Mouse (Mus musculus): ENCODE results near the gene Pdcd1lg2. TPM values are rescaled to one million over a fixed set of nuclear protein-coding genes. Genes with fewer than 3 reads are reported as not detected.
A peak's percentile ranks its signal among the peaks of the same experiment; 100 is the strongest.

Gene Pdcd1lg2
- polyA plus RNA-seq, 1 experiment = not detected

DNA sequence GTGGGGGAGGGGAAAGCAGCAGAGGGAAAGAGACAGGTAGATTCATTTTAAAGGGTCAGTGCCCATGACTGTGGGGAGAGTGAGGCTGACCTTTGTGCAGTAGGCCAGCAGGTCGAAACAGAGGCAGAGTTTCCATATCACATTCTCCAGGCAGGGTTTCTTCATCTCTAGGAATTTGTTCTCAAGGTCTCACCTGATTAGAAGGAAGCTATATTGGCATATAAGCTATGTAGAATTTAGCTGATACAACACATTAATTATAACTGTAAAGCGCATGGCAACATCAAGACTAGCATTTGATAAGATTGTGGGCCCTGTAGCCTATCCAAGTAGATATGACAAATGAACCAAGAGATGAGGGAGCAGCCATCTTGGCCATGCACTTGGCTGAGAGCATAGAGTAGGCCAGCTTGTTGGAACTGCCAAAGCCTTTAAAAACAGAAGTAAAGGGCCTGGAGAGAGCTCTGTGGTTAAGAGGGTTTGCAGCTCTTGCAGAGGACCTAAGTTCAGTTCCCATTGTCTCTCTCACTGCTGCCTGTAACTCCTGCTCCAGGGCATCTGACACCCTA, 59.1 kb downstream of the Pdcd1lg2 start:
- DNase-seq (ENCODE audit: low read depth) = no peak

GRCm38 (mm10) chr19:29470652-29471051, 59.9 kb downstream of the Pdcd1lg2 start:
- no peak for DNase-seq (ENCODE audit: low read depth)

DNA sequence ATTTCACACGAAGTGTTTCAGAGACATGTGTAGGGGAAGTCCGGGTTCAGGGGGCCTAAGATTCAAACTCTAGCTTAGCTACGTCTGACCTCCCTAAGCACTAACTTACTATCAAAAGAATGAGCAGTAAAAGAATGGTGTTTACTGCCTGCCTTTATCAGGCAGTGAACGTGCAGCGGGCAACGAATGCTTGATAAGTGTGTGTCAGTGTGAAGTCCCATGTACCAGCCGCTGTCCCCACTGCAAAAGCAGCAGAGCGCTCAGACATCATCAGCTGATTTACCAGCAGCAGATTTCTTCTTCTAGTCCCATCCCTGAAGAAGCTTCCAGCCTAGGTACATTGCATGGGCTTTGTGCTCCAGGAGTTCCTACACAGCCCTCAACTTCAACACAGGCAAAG, 61.7 kb downstream of the Pdcd1lg2 start:
- DNase-seq (ENCODE audit: low read depth) = no peak

DNA sequence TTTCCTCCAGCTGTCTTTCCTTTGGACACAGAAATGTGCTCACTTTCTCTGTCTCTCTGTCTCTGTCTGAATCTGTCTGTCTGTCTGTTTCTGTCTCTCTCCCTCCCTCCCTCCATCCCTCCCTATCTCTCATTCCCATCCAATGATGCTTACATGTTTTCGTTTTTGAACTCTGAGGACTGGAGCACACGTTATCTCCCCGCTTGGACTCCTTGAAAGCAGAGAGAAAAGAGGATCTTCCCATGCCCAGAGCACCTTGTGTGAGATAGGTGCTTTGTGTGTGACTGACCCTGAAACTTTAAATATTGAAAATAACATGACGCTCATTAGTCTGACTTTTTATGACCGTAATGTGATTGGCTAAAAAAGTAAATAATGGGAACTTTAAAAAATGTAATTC, 62.2 kb downstream of the Pdcd1lg2 start:
- DNase-seq (ENCODE audit: low read depth) = no peak

- DNase-seq (ENCODE audit: low read depth) = no peak
These were observed 64.1 kb downstream of the Pdcd1lg2 start for GRCm38 (mm10) chr19:29474803-29475202.

GRCm38 (mm10) chr19:29475210-29475620, 64.5 kb downstream of the Pdcd1lg2 start:
- DNase-seq (ENCODE audit: low read depth) = no peak

GRCm38 (mm10) chr19:29478598-29478997, 67.9 kb downstream of the Pdcd1lg2 start:
- DNase-seq (ENCODE audit: low read depth) = no peak

GRCm38 (mm10) chr19:29481578-29481977, 70.9 kb downstream of the Pdcd1lg2 start:
- DNase-seq (ENCODE audit: low read depth) = no peak

GRCm38 (mm10) chr19:29482148-29482547, 71.4 kb downstream of the Pdcd1lg2 start:
- DNase-seq (ENCODE audit: low read depth) = no peak

GRCm38 (mm10) chr19:29482637-29483036, 71.9 kb downstream of the Pdcd1lg2 start:
- no peak for DNase-seq (ENCODE audit: low read depth)

- DNase-seq (ENCODE audit: low read depth) = no peak
These were observed 72.7 kb downstream of the Pdcd1lg2 start for GRCm38 (mm10) chr19:29483386-29483785.

DNA sequence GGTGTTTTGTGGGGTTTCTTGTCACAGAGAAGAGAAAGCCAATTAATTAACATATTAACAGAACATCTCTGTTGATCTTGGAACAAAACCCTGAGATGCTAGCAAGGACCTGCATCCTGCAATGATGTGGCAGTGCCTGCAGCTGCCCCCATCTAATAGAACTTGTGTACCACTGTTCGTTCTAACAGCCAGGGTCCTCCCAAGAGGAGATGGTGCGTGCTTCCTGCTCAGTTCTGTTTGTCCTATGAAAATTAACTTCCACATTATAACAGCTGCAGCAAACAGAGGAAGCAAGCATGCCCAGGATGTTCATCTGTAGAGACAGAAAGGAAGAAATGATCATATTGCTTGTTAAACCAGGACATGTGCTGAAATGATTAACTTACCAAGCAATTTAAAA, 73.8 kb downstream of the Pdcd1lg2 start:
- no peak for DNase-seq (ENCODE audit: low read depth)

DNA sequence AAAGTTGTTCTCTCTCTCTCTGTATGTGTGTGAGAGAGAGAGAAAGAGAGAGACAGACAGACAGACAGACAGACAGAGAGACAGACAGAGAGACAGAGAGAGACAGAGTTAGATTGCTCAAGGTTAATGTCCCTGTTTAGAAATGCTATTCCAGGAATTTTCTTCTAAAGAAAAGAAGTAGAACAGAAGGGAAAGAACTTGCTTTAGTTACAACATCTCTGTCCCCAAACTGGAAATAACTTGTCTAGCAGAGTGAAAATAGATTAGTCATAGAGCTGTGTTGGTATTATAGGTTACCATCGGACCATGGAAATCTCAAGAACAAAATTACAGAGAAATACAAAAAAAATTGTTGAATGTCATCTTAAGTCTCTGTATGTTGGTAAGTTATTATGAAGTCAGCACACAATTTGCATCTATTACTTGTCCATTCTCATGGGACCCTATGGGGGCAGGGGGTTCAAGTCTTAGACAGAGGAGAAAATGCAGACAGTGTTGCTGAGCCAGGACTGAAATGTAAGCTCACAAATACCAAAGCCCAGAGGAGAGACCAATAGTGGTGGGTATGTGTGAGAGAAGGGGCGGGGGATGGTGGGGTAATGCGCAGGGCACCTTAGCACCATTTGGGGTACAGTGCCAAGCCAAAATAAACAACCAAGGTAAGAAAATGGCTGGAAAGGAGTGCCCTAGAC, 74.7 kb downstream of the Pdcd1lg2 start:
- no peak for DNase-seq (ENCODE audit: low read depth)

- DNase-seq (ENCODE audit: low read depth) = no peak
These were observed 76.0 kb downstream of the Pdcd1lg2 start for GRCm38 (mm10) chr19:29486545-29487206.

DNA sequence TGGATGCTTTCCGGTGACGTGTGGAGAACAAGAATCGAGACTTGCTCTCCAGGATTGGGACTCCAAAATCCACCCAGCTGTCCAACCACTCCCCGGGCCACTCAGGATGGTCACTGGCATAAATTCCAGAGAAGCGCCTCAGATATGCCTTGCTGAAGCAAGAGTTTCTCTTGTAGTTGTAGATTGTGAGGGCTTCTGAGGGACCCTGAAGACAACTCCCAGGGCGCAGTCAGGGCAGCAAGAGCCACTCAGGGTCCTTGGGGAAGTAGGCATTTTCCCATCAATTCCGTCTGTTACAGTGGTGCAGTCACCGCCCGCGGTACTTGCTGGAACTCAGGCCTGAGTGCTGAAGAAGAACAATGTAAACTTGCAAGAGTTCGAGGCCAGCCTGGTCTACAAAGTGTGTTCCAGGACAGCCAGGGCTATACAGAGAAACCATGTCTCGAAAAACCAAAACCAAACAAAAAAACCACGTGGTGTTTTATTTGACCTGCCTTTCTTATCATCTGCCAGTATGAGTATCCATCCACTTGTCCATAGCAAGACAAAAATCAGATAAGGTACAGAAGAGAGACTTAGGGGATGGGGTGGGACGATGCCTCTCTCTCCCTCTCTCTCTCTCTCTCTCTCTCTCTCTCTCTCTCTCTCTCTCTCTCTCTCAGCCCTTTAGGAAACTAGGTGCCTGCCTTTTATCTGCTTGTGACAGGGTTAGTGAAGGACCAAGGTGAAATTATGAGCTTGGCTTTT, 76.8 kb downstream of the Pdcd1lg2 start:
- DNase-seq (ENCODE audit: low read depth) = no peak

GRCm38 (mm10) chr19:29488073-29488390, 77.3 kb downstream of the Pdcd1lg2 start:
- DNase-seq (ENCODE audit: low read depth) = no peak

DNA sequence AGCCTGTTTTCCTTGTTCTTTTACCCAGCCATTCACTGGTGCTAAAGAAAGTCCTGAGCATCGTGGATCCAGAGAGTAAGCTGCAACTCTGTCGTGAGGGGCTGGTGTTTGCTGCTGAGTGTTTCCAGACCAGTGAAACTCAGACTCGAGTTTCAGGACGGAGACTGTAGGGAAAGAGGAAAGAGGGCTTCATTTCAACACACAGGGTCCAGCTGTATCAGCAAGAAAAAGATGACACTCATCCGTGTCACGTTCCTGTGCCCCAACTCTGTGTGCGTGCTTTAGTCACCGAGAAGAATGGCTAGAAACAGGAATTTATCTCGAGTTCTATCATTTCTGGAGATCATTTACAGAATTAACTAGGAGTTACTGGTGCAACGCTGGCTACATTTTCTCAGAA, 77.7 kb downstream of the Pdcd1lg2 start:
- no peak for DNase-seq (ENCODE audit: low read depth)

DNA sequence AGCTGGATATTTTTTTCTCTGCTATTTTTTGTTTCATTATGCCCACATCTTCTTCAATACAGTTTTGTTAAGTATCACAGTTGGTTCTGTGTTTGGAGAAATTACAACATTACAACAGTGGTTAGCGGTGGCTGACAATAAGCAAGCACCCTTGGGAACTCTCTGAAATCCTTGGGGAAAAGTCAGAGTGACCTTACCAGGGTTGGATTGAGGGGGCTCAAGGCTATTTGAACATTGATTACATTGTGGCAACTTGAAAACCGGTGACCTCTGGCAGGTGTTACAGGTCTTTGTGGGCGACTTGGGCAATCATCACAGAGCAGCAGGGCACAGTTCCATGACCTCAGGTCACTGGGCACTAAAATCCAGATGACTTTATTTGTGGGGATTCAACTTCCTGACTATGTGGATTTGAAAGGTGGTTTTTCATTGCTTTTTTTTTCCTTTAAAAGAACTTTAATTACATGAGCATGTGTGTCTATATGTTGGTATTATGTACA, 79.1 kb downstream of the Pdcd1lg2 start:
- DNase-seq (ENCODE audit: low read depth) = peak; percentile 49

DNA sequence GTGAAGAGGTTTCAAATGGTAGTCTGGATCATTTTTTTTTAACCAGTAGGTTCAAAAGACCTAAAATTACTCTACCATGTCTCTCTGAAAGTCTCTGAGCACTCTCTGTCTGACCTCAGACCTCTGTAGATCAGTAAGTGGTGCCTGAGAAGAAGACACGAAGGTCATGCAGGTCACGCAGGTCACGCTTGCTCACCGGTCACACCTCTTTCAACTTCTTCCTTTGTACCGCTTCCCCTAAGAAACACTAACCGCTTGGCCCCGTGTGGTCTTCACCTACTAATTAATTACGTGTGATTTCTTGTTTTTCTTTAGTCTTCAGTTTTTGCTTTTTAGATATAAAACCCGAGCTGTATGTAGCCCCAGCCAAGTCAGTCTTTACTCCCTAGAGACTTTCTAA, 80.7 kb downstream of the Pdcd1lg2 start:
- no peak for DNase-seq (ENCODE audit: low read depth)

DNA sequence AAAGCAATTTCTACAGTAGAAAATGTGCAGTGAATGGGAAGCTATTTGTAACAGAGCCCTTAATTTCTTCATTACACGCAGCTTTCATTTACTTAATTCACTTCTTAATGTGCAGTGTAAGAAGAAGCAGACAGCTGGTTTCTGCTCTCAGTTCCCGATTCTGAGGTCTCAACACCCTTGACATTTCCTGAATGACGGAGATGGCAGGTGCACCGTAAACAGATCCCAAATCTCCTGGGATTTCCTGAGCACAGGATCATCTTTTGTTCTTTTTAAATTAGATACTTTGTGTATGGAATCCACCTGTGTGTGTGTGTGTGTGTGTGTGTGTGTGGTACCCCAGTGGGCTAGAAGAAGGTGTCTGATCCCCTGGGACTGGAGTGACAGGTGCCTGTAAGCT, 83.7 kb downstream of the Pdcd1lg2 start:
- DNase-seq (ENCODE audit: low read depth) = no peak

DNA sequence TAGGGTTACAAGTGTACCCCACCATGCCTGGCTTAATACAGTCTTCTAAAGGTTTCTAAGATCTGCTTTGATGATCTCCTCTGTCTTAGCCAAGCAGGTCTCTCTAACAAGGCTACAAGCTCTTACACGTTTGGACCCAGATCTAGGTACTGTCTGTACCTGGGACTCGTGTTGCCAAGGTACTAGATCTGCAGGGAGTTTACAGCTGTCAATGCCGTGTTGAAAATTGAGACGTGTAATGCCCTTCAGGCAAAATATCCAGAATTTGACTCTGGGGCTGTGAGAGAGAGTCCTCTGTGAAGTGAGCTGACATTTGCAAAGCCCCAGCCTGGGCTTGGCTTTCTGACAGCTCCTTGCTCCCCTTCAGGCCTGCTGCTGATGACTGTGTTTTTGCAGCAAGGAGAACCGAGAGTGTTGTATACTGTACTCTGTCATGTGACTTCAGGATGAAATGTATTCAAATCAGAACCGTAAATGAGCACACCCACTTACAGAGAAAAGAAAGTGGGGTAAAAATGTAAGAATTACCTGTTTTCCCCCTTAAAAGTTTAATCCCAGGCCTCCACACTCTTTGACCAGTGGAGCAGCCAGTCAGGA, 85.4 kb downstream of the Pdcd1lg2 start:
- DNase-seq (ENCODE audit: low read depth) = peak; percentile 69
